22 mouse cellular contexts compared by ENCODE assay signal in the genomic region with DNA sequence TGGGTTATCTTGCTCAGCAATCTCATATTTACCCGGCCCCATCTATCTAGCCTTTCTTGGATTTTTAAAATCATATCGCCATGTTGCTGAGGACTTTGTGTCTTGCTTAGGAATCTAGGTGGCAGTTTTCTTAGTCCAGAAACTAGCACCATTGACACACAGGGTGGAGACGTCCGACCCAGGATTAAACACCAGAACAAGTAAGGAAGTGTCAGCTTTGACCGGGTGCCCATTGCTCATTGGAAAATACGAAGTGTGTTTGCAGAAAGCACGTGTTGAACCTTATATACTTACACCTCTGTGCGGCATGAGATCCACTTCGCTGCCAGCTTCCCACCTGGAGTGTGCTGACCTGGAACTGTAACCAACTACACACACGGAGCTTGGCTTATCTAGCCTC. TPM values are rescaled to one million over a fixed set of nuclear protein-coding genes. Genes with fewer than 3 reads are reported as not detected.
DNase-seq lines count a peak whose midpoint lies in the region; ATAC-seq and TF ChIP-seq lines count a peak whose summit lies in the region.
"Had no signal": no experiment of that assay in that cellular context is flagged by ENCODE, and none has a peak within 500 bp of the region (broad histone marks: within the 10 kb centered on the region; RNA-seq: fewer than 3 reads in every experiment).

No protein-coding gene starts in this region.

- no peak overlapping the region for H3K4me2 ChIP-seq in heart, embryonic 13.5 days
- no peak overlapping the region for H3K4me2 ChIP-seq in stomach, postnatal 0 days (replicated peaks; ENCODE audit: low read depth)
- H3K4me2 ChIP-seq: embryonic facial prominence, embryonic 15.5 days; hindbrain, embryonic 12.5 days had no signal

- WGBS in heart, embryonic 13.5 days = 85% methylated on average over 10 of the region's 10 CpGs
- 91% methylated on average over 10 of the region's 10 CpGs for WGBS in heart, adult 2 months
- WGBS in stomach, postnatal 0 days = 72% methylated on average over 10 of the region's 10 CpGs

- TF ChIP-seq CTCF in heart, adult 2 months (IDR thresholded peaks at IDR 0.05) = no peak
- TF ChIP-seq CTCF in stomach, postnatal 0 days (IDR thresholded peaks at IDR 0.05; ENCODE audit: low read depth) = no peak

- no peaks in the 10 kb centered on the region for H3K36me3 ChIP-seq in heart, embryonic 13.5 days
- no peaks in the 10 kb centered on the region for H3K36me3 ChIP-seq in heart, adult 2 months (ENCODE audit: control insufficient read depth, insufficient read depth, low read length)
- H3K36me3 ChIP-seq in stomach, postnatal 0 days (ENCODE audit: control insufficient read depth, insufficient read depth, low read length) = no peaks in the 10 kb centered on the region
- H3K36me3 ChIP-seq: embryonic facial prominence, embryonic 15.5 days; forebrain, embryonic 15.5 days; hindbrain, embryonic 12.5 days had no signal

- no peaks in the 10 kb centered on the region for H3K27me3 ChIP-seq in heart, embryonic 13.5 days (replicated peaks)
- no peaks in the 10 kb centered on the region for H3K27me3 ChIP-seq in heart, adult 2 months (ENCODE audit: control insufficient read depth, insufficient read depth, low read length)
- no peaks in the 10 kb centered on the region for H3K27me3 ChIP-seq in stomach, postnatal 0 days (ENCODE audit: control insufficient read depth, insufficient read depth, low read length)
- H3K27me3 ChIP-seq: CH12.LX; embryonic facial prominence, embryonic 15.5 days; forebrain, embryonic 15.5 days; hindbrain, embryonic 12.5 days; Patski had no signal

- TF ChIP-seq POLR2A in heart, adult 2 months (IDR thresholded peaks at IDR 0.05; ENCODE audit: insufficient read depth, low read depth, low read length) = no peak

- no peak overlapping the region for H3K9ac ChIP-seq in heart, embryonic 13.5 days
- no peak overlapping the region for H3K9ac ChIP-seq in heart, adult 2 months (ENCODE audit: low read depth, low read length)
- H3K9ac ChIP-seq in stomach, postnatal 0 days (ENCODE audit: low read length) = no peak overlapping the region
- H3K9ac ChIP-seq: embryonic facial prominence, embryonic 15.5 days; forebrain, embryonic 15.5 days; hindbrain, embryonic 12.5 days had no signal

- H3K27ac ChIP-seq in heart, embryonic 13.5 days (replicated peaks) = peak overlapping the region; percentile 88
- H3K27ac ChIP-seq in heart, adult 2 months = no peak overlapping the region
- H3K27ac ChIP-seq in stomach, postnatal 0 days (replicated peaks) = no peak overlapping the region
- H3K27ac ChIP-seq: embryonic facial prominence, embryonic 15.5 days; forebrain, embryonic 10.5 days; forebrain, embryonic 15.5 days; hindbrain, embryonic 12.5 days had no signal

- no peaks in the 10 kb centered on the region for H3K9me3 ChIP-seq in heart, embryonic 13.5 days
- H3K9me3 ChIP-seq in stomach, postnatal 0 days (ENCODE audit: control insufficient read depth, low read length) = no peaks in the 10 kb centered on the region
- H3K9me3 ChIP-seq: embryonic facial prominence, embryonic 15.5 days; forebrain, embryonic 10.5 days; forebrain, embryonic 15.5 days; hindbrain, embryonic 12.5 days had no signal

- H3K4me3 ChIP-seq in heart, embryonic 13.5 days = no peak overlapping the region
- no peak overlapping the region for H3K4me3 ChIP-seq in heart, adult 2 months
- no peak overlapping the region for H3K4me3 ChIP-seq in stomach, postnatal 0 days (ENCODE audit: low read depth, low read length)
- H3K4me3 ChIP-seq: embryonic facial prominence, embryonic 15.5 days; erythroblast, embryonic 14.5 days; forebrain, embryonic 10.5 days; forebrain, embryonic 15.5 days; hindbrain, embryonic 12.5 days had no signal

- intact Hi-C loops in heart, postnatal 36 days (cut with DNase I) = no loop called here
- intact Hi-C loops in heart, adult 2 months (cut with DNase I) = no loop called here

- peak; percentile 33 for DNase-seq in cerebellum, adult 9-11 months
- peak; percentile 65 for DNase-seq in heart, adult 11 months
- DNase-seq in heart, postnatal 36 days = no peak
- DNase-seq in heart, adult 2 months = no peak
- peak; percentile 28 for DNase-seq in stomach, postnatal 0 days (ENCODE audit: low spot score)
- DNase-seq: adrenal gland, postnatal 25 days; embryo, embryonic 11 days; gastrocnemius, postnatal 10 days; kidney, adult 8-10 months; kidney, postnatal 25 days had no signal

- H3K4me1 ChIP-seq in heart, embryonic 13.5 days = peaks cover 37% of the 10 kb centered on the region
- peaks cover 1% of the 10 kb centered on the region; the same call in 1 of the 2 replicates for H3K4me1 ChIP-seq in heart, adult 2 months (ENCODE audit: control insufficient read depth, insufficient read depth, low read length)
- H3K4me1 ChIP-seq in stomach, postnatal 0 days (replicated peaks; ENCODE audit: control insufficient read depth, insufficient read depth) = no peaks in the 10 kb centered on the region

- no peaks in the 10 kb centered on the region for H3K79me2 ChIP-seq in heart, adult 2 months (replicated peaks; ENCODE audit: control insufficient read depth, insufficient read depth, low read length)

- no peak for TF ChIP-seq EP300 in heart, adult 2 months (IDR thresholded peaks at IDR 0.05; ENCODE audit: insufficient read depth, low read depth, low read length)
- TF ChIP-seq EP300 in stomach, postnatal 0 days (optimal IDR thresholded peaks at IDR 0.05) = no peak

- ATAC-seq in cerebellum, adult (ENCODE audit: insufficient number of reproducible peaks, low FRiP score, low TSS enrichment) = no peak
- no peak for ATAC-seq in heart, embryonic 13.5 days (ENCODE audit: extremely low read depth, insufficient number of reproducible peaks, low FRiP score, low TSS enrichment)
- ATAC-seq in stomach, postnatal 0 days (ENCODE audit: low FRiP score, low TSS enrichment) = peak; percentile 58
- ATAC-seq: activated CD4-positive, CD25-positive, alpha-beta regulatory T cell, adult 4 months; forebrain, embryonic 15.5 days; hindbrain, embryonic 16.5 days; intestine, postnatal 0 days had no signal

RNA-seq across cellular contexts. Expression of a gene that starts 57.5 kb away (rescaled TPM):
- 1 to 10 TPM in 1 of 2 experiments, under 1 TPM in 1; 0.65 to 3.6 TPM for total RNA-seq in heart, postnatal 36 days (2021)
- 12.7 TPM in 2 replicates for polyA plus RNA-seq in heart, embryonic 13.5 days (2015; fragmentation: Nextera tagmentation; extraction: Ambion mirVana)
- total RNA-seq in heart, adult 2 months (2021) = 1 to 10 TPM; 1.3 to 1.7 TPM
- 13.2 and 19.8 TPM in 2 replicates for polyA plus RNA-seq in heart, adult 2 months (2012; rRNA removed)
- polyA plus RNA-seq in stomach, postnatal 0 days (2015; fragmentation: Nextera tagmentation; extraction: Ambion mirVana) = 32.9 and 34.2 TPM in 2 replicates

Comparison
In these comparisons a context has a peak if more than half of its experiments do, and no peak if none do; other contexts are left out.
1. DNase-seq: peak in cerebellum, adult 9-11 months (single experiment), heart, adult 11 months (single experiment) and stomach, postnatal 0 days (single experiment); none in heart, postnatal 36 days (0 of 2) and heart, adult 2 months (0 of 2).